Mouse (Mus musculus) G1E (cell line): ENCODE results near the gene Slc35f3.

ENCODE experiments used
- CTCF ChIP-seq: IDR thresholded peaks from 2 replicates; pipeline ENCODE4 v1.5.1; 2012; ENCODE audit warnings: low read depth, low read length, inconsistent platforms, mixed read lengths
- GATA1 ChIP-seq: IDR thresholded peaks from 2 replicates; pipeline ENCODE4 v1.6.1; 2012; ENCODE audit warnings: borderline replicate concordance, low read length, inconsistent platforms, mixed read lengths
- POLR2AphosphoS5 ChIP-seq: IDR thresholded peaks from 2 replicates; pipeline ENCODE4 v1.6.1; 2012; ENCODE audit warnings: low read depth, low read length, inconsistent platforms; ENCODE audit not compliant: insufficient replicate concordance
- TAL1 ChIP-seq: conservative IDR thresholded peaks from 2 replicates; pipeline ENCODE4 v1.6.1; 2012; ENCODE audit warnings: low read depth, low read length, inconsistent platforms, mixed read lengths

DNA sequence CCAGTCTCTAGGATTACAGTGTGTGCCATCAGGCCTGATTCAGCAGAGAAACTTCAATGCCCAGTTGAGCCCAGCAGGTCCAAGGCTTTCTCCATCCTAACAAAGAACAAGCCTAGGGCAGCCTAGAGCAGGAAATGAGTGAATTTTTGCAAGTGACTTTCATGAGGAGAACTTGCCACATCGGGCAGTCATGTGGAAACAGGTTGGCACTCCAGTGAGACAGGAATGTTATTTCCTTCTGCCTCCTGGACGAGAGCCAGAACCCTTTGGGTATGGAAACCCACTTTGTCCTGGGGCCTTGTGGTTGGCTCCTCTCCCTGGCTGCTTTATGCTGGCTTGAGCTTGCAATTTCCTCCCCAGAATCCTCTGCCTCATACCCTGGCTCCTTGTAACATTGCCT is 93.2 kb downstream of the Slc35f3 start:
- TF ChIP-seq CTCF, result no peak
- no peak for TF ChIP-seq GATA1
- TF ChIP-seq TAL1, result no peak
- no peak for TF ChIP-seq POLR2AphosphoS5
